Mouse (Mus musculus) megakaryocyte, embryonic 14.5 days (primary cell): ENCODE measurements around the gene Gpx7. TPM values are rescaled to one million over a fixed set of nuclear protein-coding genes. Genes with fewer than 3 reads are reported as not detected.
A peak's percentile ranks its signal among the peaks of the same experiment; 100 is the strongest.

Source experiments
- H3K27me3 ChIP-seq: replicated peaks from 2 replicates; pipeline ENCODE3; 2012; ENCODE audit warnings: inconsistent platforms
- H3K36me3 ChIP-seq: replicated peaks from 2 replicates; pipeline ENCODE3; 2012; ENCODE audit warnings: low read length, inconsistent platforms, mixed read lengths
- H3K4me1 ChIP-seq: 2 replicates; pipeline ENCODE4 v1.6.1; 2012; ENCODE audit warnings: inconsistent platforms
- H3K4me3 ChIP-seq: replicated peaks from 2 replicates; pipeline ENCODE3; 2012; ENCODE audit warnings: moderate library complexity, mild to moderate bottlenecking, inconsistent platforms
- H3K9me3 ChIP-seq: 2 replicates; pipeline ENCODE4 v1.6.1; 2012; ENCODE audit warnings: inconsistent platforms
- FLI1 ChIP-seq: IDR thresholded peaks from 2 replicates; pipeline ENCODE4 v1.6.1; 2012; ENCODE audit warnings: low read length, inconsistent platforms, mixed read lengths
- GATA1 ChIP-seq: IDR thresholded peaks from 3 replicates; pipeline ENCODE4 v1.6.1; 2012; ENCODE audit warnings: mixed read lengths, low read length, inconsistent platforms, borderline replicate concordance
- polyA plus RNA-seq: library from polyadenylated mRNA; stranded (reverse); fragments of >175 nt; gene quantifications from 2 replicates; pipeline ENCODE4 v1.2.3, GENCODE M21; 2012; ENCODE audit warnings: low replicate concordance; ENCODE audit not compliant: insufficient read depth

The Gpx7 gene
- 0.07 TPM in 1 of 2 replicates, not detected in the other for polyA plus RNA-seq

- H3K4me3 ChIP-seq, result peak within 1 kb of the TSS; percentile 90
- no peaks in the 10 kb centered on the region for H3K36me3 ChIP-seq
- TF ChIP-seq GATA1 (no peak), FLI1 (no peak)
- peaks cover 5% of the 10 kb centered on the region for H3K9me3 ChIP-seq
- H3K27me3 ChIP-seq, result peaks cover 54% of the 10 kb centered on the region
- peaks cover 23% of the 10 kb centered on the region for H3K4me1 ChIP-seq
Observed at GRCm38 (mm10) chr4:108406861-108407401, at the start of gene Gpx7. Gene Gpx7, minus strand, starts transcription at chr4:108406961.

DNA sequence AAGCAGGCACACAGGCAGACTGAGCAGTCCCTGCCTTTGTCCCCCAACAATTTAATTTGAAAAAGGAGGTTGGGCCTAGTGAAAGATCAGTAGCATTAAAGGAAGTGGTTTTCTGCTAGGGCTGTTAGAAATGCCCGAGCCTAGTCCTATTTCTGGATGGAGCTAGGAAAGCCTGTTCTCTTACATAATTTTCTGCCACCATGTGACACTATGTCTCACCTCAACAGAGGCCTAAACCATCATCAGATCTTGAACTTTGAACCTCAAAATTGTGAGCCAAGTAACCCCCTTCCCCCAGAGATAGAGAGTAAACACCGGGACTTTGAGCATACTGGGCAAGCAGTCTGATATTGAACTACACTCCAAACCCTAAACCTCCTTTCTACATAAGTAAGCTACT lies 49.3 kb upstream of the Gpx7 start:
- no peak overlapping the region for H3K4me3 ChIP-seq
- H3K27me3 ChIP-seq, result no peaks in the 10 kb centered on the region
- TF ChIP-seq FLI1 (no peak), GATA1 (no peak)
- no peaks in the 10 kb centered on the region for H3K36me3 ChIP-seq
- no peaks in the 10 kb centered on the region for H3K9me3 ChIP-seq
- H3K4me1 ChIP-seq, result peaks cover 40% of the 10 kb centered on the region

GRCm38 (mm10) chr4:108448091-108448490 lies 41.3 kb upstream of the Gpx7 start:
- H3K4me1 ChIP-seq, result peaks cover 9% of the 10 kb centered on the region

DNA sequence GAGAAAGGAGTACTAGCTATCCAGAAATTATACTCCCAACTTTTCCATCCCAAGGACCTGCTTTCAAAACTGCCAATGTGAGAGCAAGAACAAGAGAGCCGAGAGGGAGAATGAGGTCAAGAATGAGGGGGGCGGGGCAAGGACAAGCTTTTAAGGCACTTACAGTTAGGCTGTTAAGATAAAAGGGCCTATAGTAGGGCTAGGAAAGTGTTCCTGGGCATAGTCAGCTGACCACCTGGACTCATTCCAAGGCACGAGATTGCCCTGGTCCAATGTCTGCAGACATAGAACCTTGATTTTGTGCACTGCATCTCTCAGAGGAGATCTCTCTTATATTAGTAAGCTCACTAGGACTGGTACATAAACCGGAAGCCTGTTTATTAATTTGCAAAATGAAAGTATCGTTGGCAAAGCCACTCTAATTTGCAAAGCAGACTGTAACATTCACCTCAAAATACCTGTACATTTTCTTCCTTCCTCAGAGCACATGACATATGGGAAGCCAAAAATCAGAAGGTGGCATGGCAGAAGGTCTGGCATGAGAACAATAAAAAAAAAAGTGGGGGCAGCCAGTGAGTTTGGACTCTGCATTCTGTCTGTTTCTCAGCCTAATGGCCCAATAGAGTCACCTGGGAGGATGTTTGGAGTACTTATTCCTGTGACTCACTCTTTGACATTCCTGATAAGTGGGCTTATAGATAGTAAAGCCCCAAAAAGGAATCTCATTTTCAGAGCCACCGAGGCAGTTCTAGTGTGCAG lies 31.5 kb upstream of the Gpx7 start:
- Histone ChIP-seq H3K9me3 (peaks cover 7% of the 10 kb centered on the region), H3K4me3 (no peak overlapping the region), H3K27me3 (peaks cover 16% of the 10 kb centered on the region), H3K36me3 (no peaks in the 10 kb centered on the region), H3K4me1 (peaks cover 25% of the 10 kb centered on the region)
- TF ChIP-seq FLI1, result no peak
- no peak for TF ChIP-seq GATA1

More at GRCm38 (mm10) chr4:108448091-108448490, 41.3 kb upstream of the Gpx7 start:
- peaks cover 21% of the 10 kb centered on the region for H3K27me3 ChIP-seq
- H3K36me3 ChIP-seq, result no peaks in the 10 kb centered on the region
- H3K4me3 ChIP-seq, result no peak overlapping the region
- no peak for TF ChIP-seq GATA1
- TF ChIP-seq FLI1, result no peak
- H3K9me3 ChIP-seq, result no peaks in the 10 kb centered on the region

DNA sequence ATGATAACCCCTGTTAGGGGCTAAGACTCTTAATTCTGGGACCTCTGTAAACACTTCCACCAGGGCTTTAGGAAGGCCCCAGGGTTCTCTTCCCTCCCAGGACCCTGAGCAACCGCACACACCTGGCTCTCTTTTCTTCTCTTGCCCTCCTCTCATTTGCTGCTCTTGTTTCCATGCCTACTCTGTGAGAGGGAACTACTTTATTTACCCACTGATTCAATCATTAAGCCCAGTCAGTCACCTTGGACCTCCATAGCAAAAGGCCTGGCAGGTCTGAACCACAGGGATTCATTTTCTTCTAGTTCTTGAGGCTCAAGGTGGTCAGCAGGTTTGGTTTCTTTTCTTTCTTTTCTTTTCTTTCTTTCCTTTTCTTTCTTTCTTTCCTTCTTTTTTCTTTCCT lies 29.5 kb upstream of the Gpx7 start:
- peaks cover 24% of the 10 kb centered on the region for H3K27me3 ChIP-seq
- no peak for TF ChIP-seq FLI1
- no peak for TF ChIP-seq GATA1
- no peak overlapping the region for H3K4me3 ChIP-seq
- peaks cover 5% of the 10 kb centered on the region for H3K9me3 ChIP-seq
- H3K4me1 ChIP-seq, result peaks cover 23% of the 10 kb centered on the region
- no peaks in the 10 kb centered on the region for H3K36me3 ChIP-seq

- H3K27me3 ChIP-seq, result peaks cover 25% of the 10 kb centered on the region
- H3K36me3 ChIP-seq, result no peaks in the 10 kb centered on the region
- H3K4me3 ChIP-seq, result no peak overlapping the region
- peaks cover 22% of the 10 kb centered on the region for H3K4me1 ChIP-seq
- H3K9me3 ChIP-seq, result no peaks in the 10 kb centered on the region
- TF ChIP-seq FLI1, result no peak
- TF ChIP-seq GATA1, result no peak
Observed at GRCm38 (mm10) chr4:108435646-108436045, 28.9 kb upstream of the Gpx7 start.

GRCm38 (mm10) chr4:108434781-108435180 lies 28.0 kb upstream of the Gpx7 start:
- no peaks in the 10 kb centered on the region for H3K9me3 ChIP-seq
- no peak for TF ChIP-seq GATA1
- no peak for TF ChIP-seq FLI1

GRCm38 (mm10) chr4:108434221-108434620 lies 27.5 kb upstream of the Gpx7 start:
- Histone ChIP-seq H3K4me3 (no peak overlapping the region), H3K27me3 (peaks cover 26% of the 10 kb centered on the region), H3K9me3 (no peaks in the 10 kb centered on the region), H3K4me1 (peaks cover 27% of the 10 kb centered on the region), H3K36me3 (no peaks in the 10 kb centered on the region)
- no peak for TF ChIP-seq FLI1
- TF ChIP-seq GATA1, result no peak

More at GRCm38 (mm10) chr4:108434781-108435180, 28.0 kb upstream of the Gpx7 start:
- H3K27me3 ChIP-seq, result peaks cover 26% of the 10 kb centered on the region
- H3K4me3 ChIP-seq, result no peak overlapping the region
- no peaks in the 10 kb centered on the region for H3K36me3 ChIP-seq
- peaks cover 24% of the 10 kb centered on the region for H3K4me1 ChIP-seq

- Histone ChIP-seq H3K36me3 (no peaks in the 10 kb centered on the region), H3K4me3 (no peak overlapping the region), H3K9me3 (no peaks in the 10 kb centered on the region), H3K27me3 (peaks cover 32% of the 10 kb centered on the region), H3K4me1 (peaks cover 32% of the 10 kb centered on the region)
- TF ChIP-seq GATA1, result no peak
- no peak for TF ChIP-seq FLI1
Observed at GRCm38 (mm10) chr4:108433341-108433740, 26.6 kb upstream of the Gpx7 start.

GRCm38 (mm10) chr4:108431561-108431936 lies 24.8 kb upstream of the Gpx7 start:
- H3K27me3 ChIP-seq, result peaks cover 37% of the 10 kb centered on the region
- H3K9me3 ChIP-seq, result no peaks in the 10 kb centered on the region
- H3K4me1 ChIP-seq, result peaks cover 29% of the 10 kb centered on the region
- TF ChIP-seq GATA1 (no peak), FLI1 (no peak)
- H3K36me3 ChIP-seq, result no peaks in the 10 kb centered on the region
- H3K4me3 ChIP-seq, result no peak overlapping the region
